Mouse (Mus musculus) midbrain, embryonic 13.5 days (tissue): ENCODE measurements around the gene Plxna4. TPM values are rescaled to one million over a fixed set of nuclear protein-coding genes. Genes with fewer than 3 reads are reported as not detected.

Experiments
- ATAC-seq: fragments of 200-750 bp; cut with Nextera tagmentation; 2 replicates; pipeline ENCODE4 v1.8.0; 2017; ENCODE audit warnings: mild to moderate bottlenecking, moderate TSS enrichment, moderate library complexity
- H3K27ac ChIP-seq: fragments of 300-500 bp; sonication (generic); 2 replicates; pipeline ENCODE4 v1.5.1; 2015; ENCODE audit warnings: inconsistent platforms, mild to moderate bottlenecking, moderate library complexity
- H3K27me3 ChIP-seq: fragments of 300-500 bp; sonication (generic); 2 replicates; pipeline ENCODE4 v1.6.1; 2015; ENCODE audit warnings: mild to moderate bottlenecking, inconsistent platforms
- H3K36me3 ChIP-seq: fragments of 300-500 bp; sonication (generic); 2 replicates; pipeline ENCODE4 v1.6.1; 2015; ENCODE audit warnings: mild to moderate bottlenecking, inconsistent platforms
- H3K4me1 ChIP-seq: fragments of 300-500 bp; sonication (generic); replicated peaks from 2 replicates; pipeline ENCODE4 v1.6.1; 2015; ENCODE audit warnings: inconsistent platforms
- H3K4me2 ChIP-seq: fragments of 300-500 bp; sonication (generic); replicated peaks from 2 replicates; pipeline ENCODE4 v1.6.1; 2015; ENCODE audit warnings: moderate library complexity, mild to moderate bottlenecking, inconsistent platforms
- H3K4me3 ChIP-seq: fragments of 300-500 bp; sonication (generic); replicated peaks from 2 replicates; pipeline ENCODE4 v1.5.1; 2015; ENCODE audit warnings: mild to moderate bottlenecking, inconsistent platforms
- H3K9ac ChIP-seq: fragments of 300-500 bp; sonication (generic); replicated peaks from 2 replicates; pipeline ENCODE4 v1.6.1; 2015; ENCODE audit warnings: mild to moderate bottlenecking, inconsistent platforms
- H3K9me3 ChIP-seq: fragments of 300-500 bp; sonication (generic); 2 replicates; pipeline ENCODE4 v1.6.1; 2016; ENCODE audit warnings: mild to moderate bottlenecking, inconsistent platforms
- WGBS: fragments of 180-500 bp; shearing (Covaris S2); methylation state at CpG from one replicate; pipeline ENCODE4 v1.1.7; 2015; 5-methylcytosine and 5-hydroxymethylcytosine counted together
- polyA plus RNA-seq: library from polyadenylated mRNA; unstranded; fragments of >200 nt; fragmentation: Nextera tagmentation; extraction: Ambion mirVana; gene quantifications from 2 replicates; pipeline ENCODE4 v1.2.1, GENCODE M21; 2015

Gene Plxna4
- polyA plus RNA-seq, 1 experiment from 2014 or later: 9.5 TPM

DNA sequence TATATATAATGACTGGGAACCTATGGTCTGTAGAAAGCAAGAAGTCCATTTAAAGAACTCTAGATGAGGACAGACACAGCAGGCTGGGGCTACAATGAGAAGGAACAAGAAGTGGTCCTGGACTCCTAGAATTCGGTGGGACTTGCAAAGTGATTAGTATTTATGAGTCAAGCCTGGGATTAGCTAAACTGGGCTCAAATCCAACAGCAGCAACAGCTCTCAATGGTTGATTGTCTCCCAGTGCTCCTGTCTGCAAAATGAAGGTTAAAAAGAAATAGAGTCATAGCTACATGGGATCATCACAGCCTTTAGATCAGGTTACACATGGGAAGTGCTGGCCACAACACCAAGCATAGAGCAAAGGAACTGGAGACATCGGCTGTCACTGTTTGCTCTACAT is 148.6 kb downstream of the Plxna4 start:
- Histone ChIP-seq H3K27ac (no peak overlapping the region), H3K36me3 (no peaks in the 10 kb centered on the region), H3K9me3 (no peaks in the 10 kb centered on the region), H3K27me3 (no peaks in the 10 kb centered on the region), H3K4me1 (peaks cover 4% of the 10 kb centered on the region), H3K9ac (no peak overlapping the region), H3K4me3 (no peak overlapping the region), H3K4me2 (no peak overlapping the region)
- WGBS: 84% methylated on average over 2 of the region's 2 CpGs
- no peak for ATAC-seq

DNA sequence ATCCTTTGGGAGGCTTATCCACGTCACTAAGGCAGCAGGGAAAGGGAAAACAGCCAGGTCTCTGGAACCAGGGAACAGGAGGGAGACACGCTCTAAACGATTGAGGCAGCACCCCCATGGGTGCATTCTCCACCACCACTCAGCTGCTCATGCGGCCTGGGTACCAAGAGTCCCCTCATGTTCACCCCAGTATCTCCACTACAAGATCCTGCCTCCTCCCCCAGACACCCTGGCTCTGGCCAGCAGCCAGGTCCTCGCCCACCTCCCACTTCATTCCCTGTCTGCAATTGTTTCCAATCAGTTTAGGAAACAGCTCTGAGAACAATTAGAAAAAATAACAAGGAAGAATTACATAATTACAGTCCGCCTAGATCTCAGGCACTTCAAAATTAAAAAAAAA is 150.8 kb downstream of the Plxna4 start:
- WGBS: 81% methylated on average over 6 of the region's 6 CpGs
- Histone ChIP-seq H3K9ac (no peak overlapping the region), H3K27ac (no peak overlapping the region), H3K4me1 (0 out of 2 replicates have a peak, but pooled peaks cover 5% of the 10 kb centered on the region), H3K9me3 (no peaks in the 10 kb centered on the region), H3K36me3 (no peaks in the 10 kb centered on the region), H3K4me3 (no peak overlapping the region), H3K27me3 (no peaks in the 10 kb centered on the region), H3K4me2 (no peak overlapping the region)
- ATAC-seq: no peak

DNA sequence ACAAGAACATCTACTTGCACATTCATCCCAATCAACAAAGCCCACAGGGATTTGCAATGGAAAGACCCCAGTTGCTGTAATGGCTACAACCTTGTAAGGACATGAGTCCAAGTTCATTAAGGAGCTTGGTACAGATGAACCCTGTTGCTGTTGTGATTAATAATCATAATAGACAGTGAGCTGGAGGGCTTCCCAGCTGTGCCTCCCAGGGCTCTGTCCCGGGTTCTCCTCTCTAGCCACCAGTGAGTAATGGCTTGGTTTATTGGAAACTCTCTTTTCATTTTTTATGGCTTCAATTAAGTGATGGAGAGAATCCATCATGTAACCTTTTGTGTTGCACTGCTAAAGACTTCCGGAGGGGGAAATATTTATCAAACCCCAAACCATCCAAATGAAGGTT is 164.9 kb downstream of the Plxna4 start:
- H3K9me3 ChIP-seq: no peaks in the 10 kb centered on the region
- no peak overlapping the region for H3K4me2 ChIP-seq
- H3K27ac ChIP-seq: no peak overlapping the region
- H3K4me1 ChIP-seq: no peaks in the 10 kb centered on the region
- no peak overlapping the region for H3K4me3 ChIP-seq
- no peaks in the 10 kb centered on the region for H3K27me3 ChIP-seq
- no peak for ATAC-seq
- 93% methylated on average over 2 of the region's 2 CpGs for WGBS
- no peaks in the 10 kb centered on the region for H3K36me3 ChIP-seq
- H3K9ac ChIP-seq: no peak overlapping the region

DNA sequence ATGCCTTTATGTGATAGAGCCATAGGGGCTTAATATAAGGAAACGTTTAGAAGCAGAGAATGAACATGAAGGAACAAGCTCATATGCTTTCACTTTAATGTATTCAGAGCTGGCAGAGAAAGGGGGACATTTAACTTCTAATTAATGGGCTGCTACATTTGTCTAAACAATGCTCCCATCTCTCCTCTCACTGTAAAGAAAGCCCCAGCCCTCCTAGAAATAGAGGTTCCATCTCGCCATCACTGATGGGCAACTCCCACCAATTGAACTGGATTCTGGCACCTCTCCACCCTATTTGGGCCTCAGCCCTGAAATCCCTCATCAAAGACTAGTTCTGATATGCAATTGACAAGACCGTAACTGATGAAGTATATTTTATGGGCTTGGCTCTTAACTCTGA is 167.4 kb downstream of the Plxna4 start:
- H3K9me3 ChIP-seq: no peaks in the 10 kb centered on the region
- no peak overlapping the region for H3K4me3 ChIP-seq
- ATAC-seq: no peak
- no peaks in the 10 kb centered on the region for H3K36me3 ChIP-seq
- no peaks in the 10 kb centered on the region for H3K27me3 ChIP-seq
- 87% methylated on average over 3 of the region's 3 CpGs for WGBS
- H3K27ac ChIP-seq: no peak overlapping the region
- no peak overlapping the region for H3K9ac ChIP-seq
- no peaks in the 10 kb centered on the region for H3K4me1 ChIP-seq
- H3K4me2 ChIP-seq: no peak overlapping the region

DNA sequence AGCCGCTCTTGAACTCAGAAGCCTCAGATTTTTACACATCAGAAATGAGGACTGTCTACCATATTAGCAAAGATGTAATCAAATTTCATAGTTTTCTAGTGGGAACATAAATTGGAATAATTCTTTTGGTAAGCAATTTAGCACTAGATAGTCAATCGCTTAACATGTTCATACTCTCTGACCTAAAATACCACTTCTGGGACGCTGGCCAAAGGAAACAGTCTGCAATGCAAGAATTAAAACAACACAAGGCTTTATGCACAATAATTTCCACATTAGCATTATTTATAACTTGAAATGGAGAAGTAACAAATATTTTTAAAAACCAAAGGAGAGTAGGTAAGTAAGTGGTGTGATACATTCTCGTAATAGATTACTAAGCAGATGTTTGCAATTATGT is 170.6 kb downstream of the Plxna4 start:
- WGBS: 95% methylated on average over 4 of the region's 4 CpGs
- ATAC-seq: no peak

DNA sequence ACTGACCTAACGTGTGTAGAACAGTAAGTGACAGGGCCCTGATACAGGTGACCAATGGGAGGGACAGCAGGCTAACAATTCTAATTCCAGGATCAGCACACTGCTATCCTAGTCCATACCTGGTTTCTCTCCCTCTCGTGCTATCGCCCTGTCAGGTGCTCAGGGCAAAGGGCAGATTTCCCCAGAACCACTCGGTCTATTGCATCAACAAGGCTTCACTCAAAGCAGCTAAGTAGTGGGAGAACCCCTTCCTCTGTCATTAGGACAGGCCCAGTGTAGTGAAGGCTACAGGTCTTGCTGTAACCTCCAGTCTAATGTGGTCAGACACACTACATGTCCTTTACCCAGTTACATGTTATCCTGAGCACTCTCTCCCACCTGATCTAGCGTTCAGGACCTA is 176.7 kb downstream of the Plxna4 start:
- WGBS: 83% methylated on average over 5 of the region's 5 CpGs
- H3K36me3 ChIP-seq: no peaks in the 10 kb centered on the region
- H3K4me3 ChIP-seq: no peak overlapping the region
- peaks cover 16% of the 10 kb centered on the region for H3K4me1 ChIP-seq
- H3K9ac ChIP-seq: no peak overlapping the region
- 0 out of 2 replicates have a peak, but pooled peaks cover 3% of the 10 kb centered on the region for H3K27me3 ChIP-seq
- H3K4me2 ChIP-seq: no peak overlapping the region
- no peak overlapping the region for H3K27ac ChIP-seq
- ATAC-seq: no peak
- H3K9me3 ChIP-seq: no peaks in the 10 kb centered on the region

More for the DNA sequence above, 170.6 kb downstream of the Plxna4 start:
- no peaks in the 10 kb centered on the region for H3K9me3 ChIP-seq
- no peak overlapping the region for H3K9ac ChIP-seq
- H3K27ac ChIP-seq: no peak overlapping the region
- peaks cover 7% of the 10 kb centered on the region for H3K4me1 ChIP-seq
- no peaks in the 10 kb centered on the region for H3K27me3 ChIP-seq
- no peak overlapping the region for H3K4me3 ChIP-seq
- no peaks in the 10 kb centered on the region for H3K36me3 ChIP-seq
- no peak overlapping the region for H3K4me2 ChIP-seq

DNA sequence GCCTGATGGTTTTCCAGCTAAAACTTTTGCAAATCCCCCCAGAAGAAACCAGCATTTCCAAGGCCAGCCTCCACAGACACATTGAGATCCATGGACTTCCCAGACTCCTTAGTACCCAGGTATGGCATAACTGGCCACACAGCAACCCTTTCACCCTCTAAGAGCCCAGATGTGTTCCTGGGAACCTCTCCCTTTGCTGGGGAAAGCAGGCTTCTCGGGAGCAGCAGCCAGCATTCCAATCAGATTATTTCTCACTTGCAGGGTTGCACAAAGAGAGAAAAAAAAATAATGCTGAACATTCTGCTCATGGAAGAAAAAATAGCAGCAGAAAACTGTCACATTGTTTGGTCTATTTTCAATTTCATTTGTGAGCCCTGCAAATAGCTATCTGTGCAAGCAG is 178.4 kb downstream of the Plxna4 start:
- H3K27ac ChIP-seq: no peak overlapping the region
- H3K4me2 ChIP-seq: no peak overlapping the region
- no peak overlapping the region for H3K9ac ChIP-seq
- no peaks in the 10 kb centered on the region for H3K9me3 ChIP-seq
- WGBS: 52% methylated on average over 1 of the region's 1 CpGs
- H3K4me1 ChIP-seq: peaks cover 16% of the 10 kb centered on the region
- no peaks in the 10 kb centered on the region for H3K36me3 ChIP-seq
- no peak overlapping the region for H3K4me3 ChIP-seq
- H3K27me3 ChIP-seq: 0 out of 2 replicates have a peak, but pooled peaks cover 3% of the 10 kb centered on the region
- ATAC-seq: no peak

DNA sequence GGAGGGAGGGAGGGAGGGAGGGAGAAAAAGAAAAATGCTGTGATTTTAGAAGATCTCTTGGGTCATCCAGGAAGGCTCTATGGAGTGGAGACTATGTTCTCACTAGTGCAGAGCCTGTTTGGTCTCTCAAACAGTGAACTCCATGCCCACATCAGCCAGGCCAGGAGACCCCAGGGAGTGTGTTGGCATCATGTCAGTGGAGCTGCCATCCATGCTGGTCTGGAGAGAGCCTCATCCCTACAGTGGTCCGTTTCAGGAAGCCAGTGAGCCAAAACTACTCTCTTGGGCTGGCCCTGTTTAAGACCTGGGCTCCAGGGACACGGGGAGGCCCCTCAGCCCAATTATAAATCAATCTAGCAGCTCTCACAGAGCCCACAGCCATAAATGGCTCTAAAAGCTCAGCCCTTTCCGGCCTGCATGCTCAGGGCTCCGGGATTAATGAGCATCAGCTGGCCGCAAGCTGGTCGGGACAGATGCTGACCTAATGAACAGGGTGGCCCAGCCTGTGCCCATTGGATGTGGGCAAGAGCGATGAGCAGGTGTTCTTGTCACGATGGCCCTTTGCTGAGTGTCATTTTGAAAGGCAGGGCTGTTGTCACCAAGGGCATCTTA is 180.3 kb downstream of the Plxna4 start:
- Histone ChIP-seq H3K27ac (no peak overlapping the region), H3K36me3 (no peaks in the 10 kb centered on the region), H3K4me3 (no peak overlapping the region), H3K4me2 (no peak overlapping the region), H3K4me1 (peaks cover 24% of the 10 kb centered on the region), H3K27me3 (0 out of 2 replicates have a peak, but pooled peaks cover 3% of the 10 kb centered on the region), H3K9ac (no peak overlapping the region), H3K9me3 (no peaks in the 10 kb centered on the region)
- ATAC-seq: peak; percentile 72
- WGBS: 40% methylated on average over 8 of the region's 8 CpGs

DNA sequence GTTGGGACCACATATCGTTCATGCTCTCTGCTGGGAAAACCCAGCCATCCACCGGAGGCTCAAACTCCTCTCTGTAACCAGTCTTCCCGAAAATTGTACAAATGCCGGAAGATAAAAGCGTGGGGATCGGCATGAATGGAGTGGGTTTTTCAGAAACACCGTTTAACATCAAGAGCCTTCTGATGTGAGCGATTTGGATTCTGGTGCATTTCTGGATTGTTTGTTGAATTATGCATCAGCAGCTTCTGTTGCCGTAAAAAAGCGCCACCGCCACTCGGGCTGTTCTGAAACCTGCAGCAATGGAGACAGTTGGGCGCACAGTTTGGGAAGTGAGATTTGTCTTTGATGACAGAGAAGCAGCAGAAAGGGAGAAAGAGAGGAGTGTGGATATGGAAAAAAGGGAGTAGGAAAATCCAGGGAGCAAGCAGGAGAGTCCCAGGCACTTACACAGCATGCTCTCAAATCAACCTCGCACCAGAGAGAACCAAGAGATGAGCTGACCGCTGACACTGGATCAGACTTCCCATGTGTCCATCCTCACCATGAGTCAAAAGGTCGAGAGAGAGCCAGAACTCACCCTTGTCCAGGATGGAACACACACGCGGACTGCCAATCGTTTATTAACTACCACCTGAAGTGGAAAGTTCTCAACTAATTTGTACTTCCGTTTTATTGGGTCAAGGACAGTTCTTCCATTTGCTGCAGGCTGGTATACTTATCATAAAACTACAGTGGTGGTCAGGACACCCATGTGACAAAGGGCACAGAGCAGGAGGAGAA is 181.5 kb downstream of the Plxna4 start:
- Histone ChIP-seq H3K9me3 (no peaks in the 10 kb centered on the region), H3K27me3 (0 out of 2 replicates have a peak, but pooled peaks cover 1% of the 10 kb centered on the region), H3K4me3 (no peak overlapping the region), H3K27ac (no peak overlapping the region), H3K9ac (no peak overlapping the region), H3K4me2 (no peak overlapping the region), H3K4me1 (peaks cover 25% of the 10 kb centered on the region), H3K36me3 (no peaks in the 10 kb centered on the region)
- ATAC-seq: no peak
- 83% methylated on average over 20 of the region's 20 CpGs for WGBS

DNA sequence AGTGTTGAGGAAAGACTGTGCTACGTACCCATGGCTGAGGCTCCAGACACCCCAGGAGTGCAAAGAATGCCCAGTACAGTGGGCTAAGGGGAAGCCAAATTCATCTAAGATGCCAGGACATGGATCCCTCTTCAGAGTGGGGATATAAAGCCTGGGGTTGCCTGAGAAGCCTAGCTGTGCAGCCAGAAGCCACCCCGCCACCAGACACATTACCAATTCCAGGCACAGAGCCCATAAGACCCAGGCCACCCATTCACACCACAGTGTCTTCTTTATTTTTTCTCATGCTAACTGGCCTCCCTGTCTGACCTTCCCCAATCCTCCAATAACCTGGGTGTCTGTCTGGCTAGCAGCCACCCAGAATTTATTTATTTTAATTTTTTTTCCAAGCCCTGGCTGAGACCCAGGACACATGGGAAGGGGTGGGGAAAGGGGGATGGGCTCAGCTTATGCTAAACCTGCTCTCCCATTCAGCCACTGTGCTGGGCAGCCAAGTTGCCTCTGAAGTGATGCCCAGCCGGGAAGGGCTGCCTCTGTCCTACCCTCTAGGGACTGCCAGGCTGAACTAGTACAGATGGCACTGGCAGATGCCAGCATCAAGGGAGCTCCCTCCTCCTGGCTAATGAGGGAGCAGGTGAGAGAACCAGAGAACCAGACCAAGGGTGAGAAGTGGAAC is 185.3 kb downstream of the Plxna4 start:
- H3K9ac ChIP-seq: no peak overlapping the region
- no peaks in the 10 kb centered on the region for H3K27me3 ChIP-seq
- H3K27ac ChIP-seq: peak overlapping the region; percentile 37; the same call in 1 of the 2 replicates
- peak; percentile 92 for ATAC-seq
- H3K4me2 ChIP-seq: no peak overlapping the region
- no peaks in the 10 kb centered on the region for H3K9me3 ChIP-seq
- peaks cover 23% of the 10 kb centered on the region for H3K4me1 ChIP-seq
- H3K36me3 ChIP-seq: no peaks in the 10 kb centered on the region
- H3K4me3 ChIP-seq: no peak overlapping the region
- 54% methylated on average over 3 of the region's 3 CpGs for WGBS

DNA sequence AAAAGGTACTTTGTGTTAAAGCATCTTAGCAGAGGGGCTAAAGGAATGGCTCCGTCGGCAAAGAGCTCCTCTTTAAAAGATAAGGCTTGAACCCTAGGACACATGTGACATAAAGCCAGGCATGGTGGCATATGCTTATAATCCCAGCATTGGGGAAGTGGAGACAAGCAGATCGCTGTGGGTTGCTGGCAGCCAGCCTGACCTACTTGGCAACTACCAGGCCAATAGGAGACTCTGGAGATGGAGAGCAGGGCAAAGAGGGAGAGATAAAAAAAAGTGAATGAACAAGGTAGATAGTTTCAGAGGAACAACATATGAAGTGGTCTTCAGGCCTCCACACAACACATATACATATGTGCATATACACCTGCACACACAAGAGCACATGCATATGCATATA is 189.7 kb downstream of the Plxna4 start:
- Histone ChIP-seq H3K9ac (no peak overlapping the region), H3K4me2 (no peak overlapping the region), H3K27ac (no peak overlapping the region), H3K27me3 (no peaks in the 10 kb centered on the region), H3K36me3 (no peaks in the 10 kb centered on the region), H3K4me1 (peaks cover 29% of the 10 kb centered on the region), H3K4me3 (no peak overlapping the region), H3K9me3 (no peaks in the 10 kb centered on the region)
- 84% methylated on average over 3 of the region's 3 CpGs for WGBS
- no peak for ATAC-seq

DNA sequence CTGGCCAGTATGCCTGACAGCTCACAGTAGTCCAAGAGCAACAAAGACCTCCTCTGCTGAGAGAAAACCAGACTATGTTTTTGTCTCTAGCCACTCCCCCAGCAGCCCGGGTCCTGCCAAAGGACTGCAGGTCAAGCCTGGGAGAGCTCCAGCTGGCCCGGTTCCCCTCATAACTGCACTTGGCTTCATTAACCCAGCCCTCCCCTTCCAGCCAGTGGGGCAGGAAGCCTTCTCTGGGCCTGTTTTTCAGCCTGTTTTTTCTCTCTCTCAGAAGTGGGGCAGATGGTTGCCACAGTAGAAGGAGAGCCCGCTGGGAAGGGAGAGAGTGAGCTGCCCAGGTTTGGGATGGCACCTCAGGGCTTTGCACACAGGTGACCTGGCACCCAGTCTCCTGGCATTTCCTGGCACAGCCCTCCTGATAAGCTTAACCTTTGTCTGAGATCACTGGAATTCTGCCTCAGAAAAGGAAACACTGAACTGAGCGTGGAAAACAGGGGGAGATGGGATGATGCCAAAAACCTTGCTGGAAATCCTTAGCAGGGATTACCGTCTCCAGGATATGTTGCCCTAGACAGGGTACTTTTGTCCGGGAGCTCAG is 190.8 kb downstream of the Plxna4 start:
- no peak overlapping the region for H3K4me2 ChIP-seq
- no peaks in the 10 kb centered on the region for H3K9me3 ChIP-seq
- peak overlapping the region; percentile 57; the same call in 1 of the 2 replicates for H3K27ac ChIP-seq
- WGBS: 44% methylated on average over 6 of the region's 6 CpGs
- peak; percentile 65 for ATAC-seq
- no peak overlapping the region for H3K4me3 ChIP-seq
- H3K36me3 ChIP-seq: no peaks in the 10 kb centered on the region
- no peak overlapping the region for H3K9ac ChIP-seq
- no peaks in the 10 kb centered on the region for H3K27me3 ChIP-seq
- peaks cover 21% of the 10 kb centered on the region for H3K4me1 ChIP-seq
